Mouse (Mus musculus): ENCODE results near the gene Vmn2r95.

GRCm38 (mm10) chr17:18423778-18424177 lies at the start of gene Vmn2r95:
- TF ChIP-seq POLR2A (IDR thresholded peaks at IDR 0.05; ENCODE audit: control insufficient read depth, low read depth, low read length) = no peak
- no peak for TF ChIP-seq CTCF (IDR thresholded peaks at IDR 0.05; ENCODE audit: control insufficient read depth, insufficient read depth, insufficient replicate concordance, low read depth, low read length)

Data from testis, adult 2 months (tissue).